Mouse (Mus musculus): ENCODE data around the gene Gm10392. TPM values are rescaled to one million over a fixed set of nuclear protein-coding genes. Genes with fewer than 3 reads are reported as not detected.

The Gm10392 gene
- polyA plus RNA-seq, 1 experiment from 2014 or later: not detected

GRCm38 (mm10) chr11:77511336-77511735 is 7.7 kb downstream of the Gm10392 start:
- peaks cover 31% of the 10 kb centered on the region for H3K4me1 ChIP-seq (ENCODE audit: control insufficient read depth, insufficient read depth, low read length)
- H3K27ac ChIP-seq (ENCODE audit: low read length): no peak overlapping the region
- 80% methylated on average over 5 of the region's 5 CpGs for WGBS
- no peaks in the 10 kb centered on the region for H3K9me3 ChIP-seq (replicated peaks; ENCODE audit: control insufficient read depth, low read length, poor library complexity, severe bottlenecking)
- H3K9ac ChIP-seq (ENCODE audit: low read depth, low read length): no peak overlapping the region
- H3K27me3 ChIP-seq (ENCODE audit: control insufficient read depth, insufficient read depth, low read depth, low read length): peaks cover 13% of the 10 kb centered on the region
- no peak overlapping the region for H3K4me2 ChIP-seq (ENCODE audit: low read length)
- no peak overlapping the region for H3K4me3 ChIP-seq (ENCODE audit: low read depth, low read length)
- H3K36me3 ChIP-seq (ENCODE audit: control insufficient read depth, insufficient read depth, low read length): peaks cover 9% of the 10 kb centered on the region
- ATAC-seq: no peak

- Histone ChIP-seq H3K27ac (ENCODE audit: low read length) (no peak overlapping the region), H3K4me3 (ENCODE audit: low read depth, low read length) (peak overlapping the region; percentile 35), H3K36me3 (ENCODE audit: control insufficient read depth, insufficient read depth, low read length) (peaks cover 37% of the 10 kb centered on the region), H3K9me3 (replicated peaks; ENCODE audit: control insufficient read depth, low read length, poor library complexity, severe bottlenecking) (no peaks in the 10 kb centered on the region), H3K27me3 (ENCODE audit: control insufficient read depth, insufficient read depth, low read depth, low read length) (no peaks in the 10 kb centered on the region), H3K4me1 (ENCODE audit: control insufficient read depth, insufficient read depth, low read length) (peaks cover 12% of the 10 kb centered on the region), H3K9ac (ENCODE audit: low read depth, low read length) (peak overlapping the region; percentile 56), H3K4me2 (ENCODE audit: low read length) (peak overlapping the region; percentile 67)
- ATAC-seq: peak; percentile 75
- 22% methylated on average over 48 of the region's 49 CpGs for WGBS
Measured at GRCm38 (mm10) chr11:77508068-77509021, 10.7 kb downstream of the Gm10392 start.

- peak; percentile 6; the same call in 1 of the 2 replicates for ATAC-seq
Measured at GRCm38 (mm10) chr11:77507426-77507825, 11.6 kb downstream of the Gm10392 start.

DNA sequence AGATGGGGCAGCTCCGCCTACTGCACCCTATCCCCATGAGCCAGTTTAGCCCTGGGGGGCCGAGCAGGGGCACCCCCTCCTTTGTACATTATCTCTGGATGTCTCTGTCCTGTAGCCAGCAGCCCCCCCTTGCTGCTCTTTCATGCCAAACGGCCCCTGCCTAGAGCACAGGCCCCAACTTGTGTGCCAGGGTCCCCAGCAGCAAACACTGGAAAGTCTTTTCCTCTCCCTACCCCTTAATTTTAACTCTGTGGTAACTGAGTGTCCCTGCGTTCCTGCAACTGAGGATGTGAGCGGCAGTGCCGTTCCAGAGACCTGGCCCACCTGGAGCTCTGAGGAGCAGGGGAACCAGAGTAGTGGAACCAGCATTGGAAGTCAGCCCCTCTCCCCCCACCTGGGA is 12.1 kb downstream of the Gm10392 start:
- ATAC-seq: no peak
- no peak overlapping the region for H3K9ac ChIP-seq (ENCODE audit: low read depth, low read length)
- peaks cover 6% of the 10 kb centered on the region; the same call in 1 of the 2 replicates for H3K4me1 ChIP-seq (ENCODE audit: control insufficient read depth, insufficient read depth, low read length)
- H3K9me3 ChIP-seq (replicated peaks; ENCODE audit: control insufficient read depth, low read length, poor library complexity, severe bottlenecking): no peaks in the 10 kb centered on the region
- H3K4me2 ChIP-seq (ENCODE audit: low read length): no peak overlapping the region
- no peak overlapping the region for H3K4me3 ChIP-seq (ENCODE audit: low read depth, low read length)
- H3K27me3 ChIP-seq (ENCODE audit: control insufficient read depth, insufficient read depth, low read depth, low read length): no peaks in the 10 kb centered on the region
- H3K36me3 ChIP-seq (ENCODE audit: control insufficient read depth, insufficient read depth, low read length): peaks cover 43% of the 10 kb centered on the region
- no peak overlapping the region for H3K27ac ChIP-seq (ENCODE audit: low read length)
- 80% methylated on average over 6 of the region's 6 CpGs for WGBS

More at GRCm38 (mm10) chr11:77507426-77507825, 11.6 kb downstream of the Gm10392 start:
- no peak overlapping the region for H3K9ac ChIP-seq (ENCODE audit: low read depth, low read length)
- H3K9me3 ChIP-seq (replicated peaks; ENCODE audit: control insufficient read depth, low read length, poor library complexity, severe bottlenecking): no peaks in the 10 kb centered on the region
- no peak overlapping the region for H3K4me3 ChIP-seq (ENCODE audit: low read depth, low read length)
- WGBS: 70% methylated on average over 4 of the region's 4 CpGs
- H3K36me3 ChIP-seq (ENCODE audit: control insufficient read depth, insufficient read depth, low read length): peaks cover 41% of the 10 kb centered on the region
- H3K4me2 ChIP-seq (ENCODE audit: low read length): no peak overlapping the region
- no peaks in the 10 kb centered on the region for H3K27me3 ChIP-seq (ENCODE audit: control insufficient read depth, insufficient read depth, low read depth, low read length)
- no peak overlapping the region for H3K27ac ChIP-seq (ENCODE audit: low read length)
- peaks cover 9% of the 10 kb centered on the region for H3K4me1 ChIP-seq (ENCODE audit: control insufficient read depth, insufficient read depth, low read length)

DNA sequence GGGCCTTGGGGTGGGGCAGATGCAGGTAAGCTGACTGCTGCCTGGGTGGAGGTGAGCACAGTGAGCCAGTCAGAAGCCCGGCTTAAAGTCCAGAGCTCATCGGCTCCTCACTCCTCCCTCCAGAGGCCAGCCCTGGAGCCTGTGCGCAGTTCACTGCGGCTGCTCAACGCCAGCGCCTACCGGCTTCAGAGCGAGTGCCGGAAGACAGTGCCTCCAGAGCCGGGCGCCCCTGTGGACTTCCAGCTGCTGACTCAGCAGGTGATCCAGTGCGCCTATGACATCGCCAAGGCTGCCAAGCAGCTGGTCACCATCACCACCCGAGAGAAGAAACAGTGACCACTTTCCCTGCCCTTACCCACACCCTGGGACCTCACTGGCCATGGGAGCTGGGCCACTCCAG is 12.7 kb downstream of the Gm10392 start:
- peaks cover 6% of the 10 kb centered on the region; the same call in 1 of the 2 replicates for H3K4me1 ChIP-seq (ENCODE audit: control insufficient read depth, insufficient read depth, low read length)
- WGBS: 81% methylated on average over 14 of the region's 14 CpGs
- H3K36me3 ChIP-seq (ENCODE audit: control insufficient read depth, insufficient read depth, low read length): peaks cover 43% of the 10 kb centered on the region
- H3K9ac ChIP-seq (ENCODE audit: low read depth, low read length): no peak overlapping the region
- no peak for ATAC-seq
- no peaks in the 10 kb centered on the region for H3K9me3 ChIP-seq (replicated peaks; ENCODE audit: control insufficient read depth, low read length, poor library complexity, severe bottlenecking)
- H3K4me3 ChIP-seq (ENCODE audit: low read depth, low read length): no peak overlapping the region
- H3K27ac ChIP-seq (ENCODE audit: low read length): no peak overlapping the region
- no peak overlapping the region for H3K4me2 ChIP-seq (ENCODE audit: low read length)
- H3K27me3 ChIP-seq (ENCODE audit: control insufficient read depth, insufficient read depth, low read depth, low read length): no peaks in the 10 kb centered on the region

DNA sequence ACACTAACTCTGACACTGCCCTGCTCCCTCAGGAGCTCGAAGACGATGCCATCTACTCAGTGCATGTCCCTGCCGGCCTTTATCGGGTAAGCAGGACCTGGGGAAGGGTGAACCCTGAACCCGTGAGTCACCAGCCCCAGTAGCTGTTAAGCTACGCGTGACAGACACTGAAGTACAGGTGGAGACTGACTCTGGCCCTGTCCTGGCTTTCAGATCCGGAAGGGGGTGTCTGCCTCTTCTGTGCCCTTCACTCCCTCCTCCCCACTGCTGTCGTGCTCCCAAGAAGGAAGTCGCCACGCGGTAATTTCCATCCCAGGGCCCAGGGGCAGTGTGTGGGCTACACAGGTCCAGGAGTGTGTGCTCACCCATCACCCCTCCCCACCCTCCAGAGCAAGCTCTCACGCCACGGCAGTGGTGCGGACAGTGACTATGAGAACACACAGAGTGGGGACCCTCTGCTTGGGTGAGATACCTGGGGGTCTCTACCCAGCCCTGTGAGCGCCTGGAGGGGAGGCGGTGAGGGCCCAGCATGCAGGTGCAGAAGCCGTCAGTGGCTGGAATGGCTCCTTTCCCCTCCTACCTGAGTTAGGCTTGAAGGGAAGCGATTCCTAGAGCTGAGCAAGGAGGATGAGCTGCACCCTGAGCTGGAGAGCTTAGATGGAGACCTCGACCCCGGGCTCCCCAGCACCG is 13.6 kb downstream of the Gm10392 start:
- ATAC-seq: no peak
- no peak overlapping the region for H3K4me3 ChIP-seq (ENCODE audit: low read depth, low read length)
- H3K9me3 ChIP-seq (replicated peaks; ENCODE audit: control insufficient read depth, low read length, poor library complexity, severe bottlenecking): no peaks in the 10 kb centered on the region
- H3K4me1 ChIP-seq (ENCODE audit: control insufficient read depth, insufficient read depth, low read length): peaks cover 10% of the 10 kb centered on the region
- H3K27me3 ChIP-seq (ENCODE audit: control insufficient read depth, insufficient read depth, low read depth, low read length): no peaks in the 10 kb centered on the region
- H3K27ac ChIP-seq (ENCODE audit: low read length): no peak overlapping the region
- H3K36me3 ChIP-seq (ENCODE audit: control insufficient read depth, insufficient read depth, low read length): peaks cover 45% of the 10 kb centered on the region
- no peak overlapping the region for H3K9ac ChIP-seq (ENCODE audit: low read depth, low read length)
- WGBS: 92% methylated on average over 22 of the region's 22 CpGs
- no peak overlapping the region for H3K4me2 ChIP-seq (ENCODE audit: low read length)

DNA sequence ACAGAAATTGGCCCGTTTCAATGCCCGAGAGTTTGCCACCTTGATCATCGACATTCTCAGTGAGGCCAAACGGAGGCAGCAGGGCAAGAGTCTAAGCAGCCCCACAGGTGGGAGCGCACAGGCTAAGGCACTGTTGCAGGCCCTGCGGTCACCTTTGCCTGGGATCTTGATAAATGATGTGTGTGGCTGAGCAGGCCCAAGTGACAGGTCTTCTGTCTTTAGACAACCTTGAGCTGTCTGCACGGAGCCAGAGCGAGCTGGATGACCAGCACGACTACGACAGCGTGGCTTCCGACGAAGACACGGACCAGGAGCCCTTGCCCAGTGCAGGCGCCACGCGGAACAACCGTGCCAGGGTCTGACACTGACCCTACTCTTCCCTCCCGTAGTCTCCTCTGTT is 14.6 kb downstream of the Gm10392 start:
- Histone ChIP-seq H3K4me3 (ENCODE audit: low read depth, low read length) (no peak overlapping the region), H3K9ac (ENCODE audit: low read depth, low read length) (no peak overlapping the region), H3K27me3 (ENCODE audit: control insufficient read depth, insufficient read depth, low read depth, low read length) (no peaks in the 10 kb centered on the region), H3K36me3 (ENCODE audit: control insufficient read depth, insufficient read depth, low read length) (peaks cover 48% of the 10 kb centered on the region), H3K27ac (ENCODE audit: low read length) (no peak overlapping the region), H3K4me2 (ENCODE audit: low read length) (no peak overlapping the region), H3K4me1 (ENCODE audit: control insufficient read depth, insufficient read depth, low read length) (peaks cover 11% of the 10 kb centered on the region), H3K9me3 (replicated peaks; ENCODE audit: control insufficient read depth, low read length, poor library complexity, severe bottlenecking) (no peaks in the 10 kb centered on the region)
- 95% methylated on average over 19 of the region's 19 CpGs for WGBS
- ATAC-seq: no peak

DNA sequence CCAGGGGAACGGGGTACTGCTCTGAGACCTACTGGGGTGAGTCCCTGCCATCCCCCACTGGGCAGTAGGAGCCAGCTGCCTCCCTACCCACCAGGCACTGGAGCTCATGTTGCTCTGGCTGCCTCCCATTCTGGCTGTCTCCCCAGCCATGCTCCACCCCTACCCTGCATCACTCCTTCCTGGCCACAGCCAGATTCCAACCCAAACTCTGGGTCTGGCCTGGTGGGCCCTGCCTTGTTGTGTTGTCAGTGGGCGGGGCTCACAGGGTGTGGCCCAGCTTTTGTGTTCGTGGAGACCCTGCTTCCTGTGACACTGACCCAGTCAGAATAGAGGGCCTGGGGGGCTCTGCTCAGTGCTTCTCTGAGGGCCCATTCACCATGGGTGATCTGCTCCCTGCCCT is 15.5 kb downstream of the Gm10392 start:
- WGBS: 74% methylated on average over 3 of the region's 3 CpGs
- H3K4me1 ChIP-seq (ENCODE audit: control insufficient read depth, insufficient read depth, low read length): peaks cover 9% of the 10 kb centered on the region
- no peaks in the 10 kb centered on the region for H3K27me3 ChIP-seq (ENCODE audit: control insufficient read depth, insufficient read depth, low read depth, low read length)
- no peak overlapping the region for H3K4me2 ChIP-seq (ENCODE audit: low read length)
- no peak overlapping the region for H3K4me3 ChIP-seq (ENCODE audit: low read depth, low read length)
- no peak overlapping the region for H3K27ac ChIP-seq (ENCODE audit: low read length)
- H3K9me3 ChIP-seq (replicated peaks; ENCODE audit: control insufficient read depth, low read length, poor library complexity, severe bottlenecking): no peaks in the 10 kb centered on the region
- H3K36me3 ChIP-seq (ENCODE audit: control insufficient read depth, insufficient read depth, low read length): peaks cover 48% of the 10 kb centered on the region
- H3K9ac ChIP-seq (ENCODE audit: low read depth, low read length): no peak overlapping the region
- ATAC-seq: no peak

- H3K9me3 ChIP-seq (replicated peaks; ENCODE audit: control insufficient read depth, low read length, poor library complexity, severe bottlenecking): no peaks in the 10 kb centered on the region
- no peak overlapping the region for H3K27ac ChIP-seq (ENCODE audit: low read length)
- 90% methylated on average over 6 of the region's 6 CpGs for WGBS
- no peak overlapping the region for H3K4me2 ChIP-seq (ENCODE audit: low read length)
- no peaks in the 10 kb centered on the region for H3K27me3 ChIP-seq (ENCODE audit: control insufficient read depth, insufficient read depth, low read depth, low read length)
- no peak for ATAC-seq
- H3K36me3 ChIP-seq (ENCODE audit: control insufficient read depth, insufficient read depth, low read length): peaks cover 48% of the 10 kb centered on the region
- peaks cover 7% of the 10 kb centered on the region for H3K4me1 ChIP-seq (ENCODE audit: control insufficient read depth, insufficient read depth, low read length)
- no peak overlapping the region for H3K4me3 ChIP-seq (ENCODE audit: low read depth, low read length)
- H3K9ac ChIP-seq (ENCODE audit: low read depth, low read length): no peak overlapping the region
Measured at GRCm38 (mm10) chr11:77502481-77502880, 16.5 kb downstream of the Gm10392 start.
